Mouse (Mus musculus): ENCODE data around the gene Tmsb4x. TPM values are rescaled to one million over a fixed set of nuclear protein-coding genes. Genes with fewer than 3 reads are reported as not detected.

Gene Tmsb4x
- polyA plus RNA-seq, 1 experiment = 255 TPM

GRCm38 (mm10) chrX:167227756-167228155 is 18.6 kb upstream of the Tmsb4x start:
- TF ChIP-seq CTCF (conservative IDR thresholded peaks at IDR 0.05; ENCODE audit: insufficient read depth, insufficient read length, low read depth, low read length) (no peak), POLR2A (IDR thresholded peaks at IDR 0.05; ENCODE audit: low read depth, low read length) (no peak)
- Histone ChIP-seq H3K4me1 (ENCODE audit: control insufficient read depth, insufficient read depth, low read length) (no peaks in the 10 kb centered on the region), H3K4me3 (ENCODE audit: insufficient read depth, low read depth, low read length) (no peak overlapping the region), H3K36me3 (ENCODE audit: control insufficient read depth, insufficient read depth, low read length) (no peaks in the 10 kb centered on the region), H3K27me3 (replicated peaks; ENCODE audit: control insufficient read depth, insufficient read depth, low read length) (no peaks in the 10 kb centered on the region), H3K27ac (ENCODE audit: insufficient read depth, low read depth, low read length) (no peak overlapping the region)
- WGBS = 94% methylated on average over 6 of the region's 6 CpGs
- no peak for DNase-seq

DNA sequence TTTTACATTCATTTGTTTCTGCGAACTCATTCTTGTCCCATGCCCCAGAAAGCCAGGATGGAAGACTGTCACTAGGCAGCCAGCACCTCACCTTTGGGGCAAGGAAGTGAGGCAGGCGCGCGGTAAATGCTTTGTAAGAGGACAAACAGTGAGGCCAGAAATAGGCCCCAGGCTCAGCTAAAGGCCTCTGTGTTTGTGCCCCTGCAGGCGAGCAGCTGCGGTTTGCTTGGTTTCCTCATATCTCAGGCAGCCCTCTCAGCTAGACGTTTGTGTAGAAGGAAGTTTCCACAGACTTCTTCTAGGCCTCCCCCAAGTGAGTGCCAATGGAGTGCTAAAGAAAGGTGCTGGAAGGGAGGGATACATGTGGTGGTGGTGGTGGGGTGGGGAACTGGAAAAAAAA is 18.0 kb upstream of the Tmsb4x start:
- WGBS = 82% methylated on average over 7 of the region's 7 CpGs
- H3K27me3 ChIP-seq (replicated peaks; ENCODE audit: control insufficient read depth, insufficient read depth, low read length) = no peaks in the 10 kb centered on the region
- no peaks in the 10 kb centered on the region for H3K4me1 ChIP-seq (ENCODE audit: control insufficient read depth, insufficient read depth, low read length)
- TF ChIP-seq POLR2A (IDR thresholded peaks at IDR 0.05; ENCODE audit: low read depth, low read length) = no peak
- H3K36me3 ChIP-seq (ENCODE audit: control insufficient read depth, insufficient read depth, low read length) = no peaks in the 10 kb centered on the region
- H3K27ac ChIP-seq (ENCODE audit: insufficient read depth, low read depth, low read length) = no peak overlapping the region
- DNase-seq = peak; percentile 12
- H3K4me3 ChIP-seq (ENCODE audit: insufficient read depth, low read depth, low read length) = no peak overlapping the region

DNA sequence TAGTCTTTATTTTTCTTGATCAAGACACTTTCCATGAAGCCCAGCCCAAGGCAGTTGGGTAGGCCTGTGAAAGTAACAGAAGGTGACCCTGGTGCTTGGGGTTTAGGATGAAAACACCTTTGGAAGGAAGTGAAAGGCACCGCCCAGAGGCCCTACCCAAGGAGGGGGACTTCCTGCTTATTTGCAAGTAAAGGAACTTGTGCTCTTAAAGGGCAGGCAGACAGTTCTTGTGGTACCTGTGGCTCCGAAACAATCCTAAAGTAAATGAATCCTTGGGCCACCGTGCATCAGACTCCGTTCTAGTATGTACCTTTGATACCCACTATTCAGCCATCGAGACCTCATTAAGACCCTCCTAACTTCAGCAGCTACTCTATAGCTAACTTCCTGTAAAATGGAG is 17.5 kb upstream of the Tmsb4x start:
- 87% methylated on average over 5 of the region's 5 CpGs for WGBS
- H3K36me3 ChIP-seq (ENCODE audit: control insufficient read depth, insufficient read depth, low read length) = no peaks in the 10 kb centered on the region
- H3K4me3 ChIP-seq (ENCODE audit: insufficient read depth, low read depth, low read length) = no peak overlapping the region
- no peak for TF ChIP-seq CTCF (conservative IDR thresholded peaks at IDR 0.05; ENCODE audit: insufficient read depth, insufficient read length, low read depth, low read length)
- no peaks in the 10 kb centered on the region for H3K4me1 ChIP-seq (ENCODE audit: control insufficient read depth, insufficient read depth, low read length)
- no peak overlapping the region for H3K27ac ChIP-seq (ENCODE audit: insufficient read depth, low read depth, low read length)
- H3K27me3 ChIP-seq (replicated peaks; ENCODE audit: control insufficient read depth, insufficient read depth, low read length) = no peaks in the 10 kb centered on the region
- DNase-seq = no peak

DNA sequence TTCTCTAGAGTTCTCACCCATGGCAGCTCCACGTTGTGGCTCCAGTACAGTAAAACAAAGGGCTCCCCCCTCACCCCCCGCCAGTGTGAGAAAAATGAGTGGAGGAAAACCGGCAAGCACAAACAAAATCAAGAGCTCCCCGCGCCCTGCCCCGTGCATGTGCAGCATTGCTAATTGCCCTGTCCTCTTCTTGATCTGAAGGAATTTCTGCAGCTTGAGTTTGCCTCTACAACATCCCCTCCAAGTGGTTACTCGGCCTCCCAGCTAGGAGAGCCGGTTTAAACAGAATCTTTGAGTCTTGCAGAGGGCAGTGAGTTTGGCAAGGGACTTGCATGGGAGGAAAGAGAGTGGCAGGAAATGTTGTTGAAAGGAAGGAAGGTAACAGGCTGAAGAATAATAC is 3.6 kb upstream of the Tmsb4x start:
- 6% methylated on average over 8 of the region's 8 CpGs for WGBS
- DNase-seq = peak; percentile 51
- Histone ChIP-seq H3K4me1 (ENCODE audit: control insufficient read depth, insufficient read depth, low read length) (no peaks in the 10 kb centered on the region), H3K36me3 (ENCODE audit: control insufficient read depth, insufficient read depth, low read length) (no peaks in the 10 kb centered on the region), H3K27me3 (replicated peaks; ENCODE audit: control insufficient read depth, insufficient read depth, low read length) (no peaks in the 10 kb centered on the region), H3K4me3 (ENCODE audit: insufficient read depth, low read depth, low read length) (no peak overlapping the region), H3K27ac (ENCODE audit: insufficient read depth, low read depth, low read length) (no peak overlapping the region)
- TF ChIP-seq CTCF (conservative IDR thresholded peaks at IDR 0.05; ENCODE audit: insufficient read depth, insufficient read length, low read depth, low read length) (peak; percentile 43; the same call in 1 of the 2 replicates), POLR2A (IDR thresholded peaks at IDR 0.05; ENCODE audit: low read depth, low read length) (no peak)

- no peak overlapping the region for H3K4me3 ChIP-seq (ENCODE audit: insufficient read depth, low read depth, low read length)
- H3K27ac ChIP-seq (ENCODE audit: insufficient read depth, low read depth, low read length) = peak overlapping the region; percentile 60
- H3K36me3 ChIP-seq (ENCODE audit: control insufficient read depth, insufficient read depth, low read length) = no peaks in the 10 kb centered on the region
- no peak for TF ChIP-seq CTCF (conservative IDR thresholded peaks at IDR 0.05; ENCODE audit: insufficient read depth, insufficient read length, low read depth, low read length)
- TF ChIP-seq POLR2A (IDR thresholded peaks at IDR 0.05; ENCODE audit: low read depth, low read length) = no peak
- DNase-seq = peak; percentile 8
- no peaks in the 10 kb centered on the region for H3K27me3 ChIP-seq (replicated peaks; ENCODE audit: control insufficient read depth, insufficient read depth, low read length)
- no peaks in the 10 kb centered on the region for H3K4me1 ChIP-seq (ENCODE audit: control insufficient read depth, insufficient read depth, low read length)
- WGBS = 34% methylated on average over 9 of the region's 9 CpGs
Measured at GRCm38 (mm10) chrX:167211871-167212555, 2.9 kb upstream of the Tmsb4x start.

- peak; percentile 34 for DNase-seq
- Histone ChIP-seq H3K27me3 (replicated peaks; ENCODE audit: control insufficient read depth, insufficient read depth, low read length) (no peaks in the 10 kb centered on the region), H3K27ac (ENCODE audit: insufficient read depth, low read depth, low read length) (peak overlapping the region; percentile 86), H3K4me1 (ENCODE audit: control insufficient read depth, insufficient read depth, low read length) (no peaks in the 10 kb centered on the region), H3K4me3 (ENCODE audit: insufficient read depth, low read depth, low read length) (0 out of 2 replicates have a peak overlapping the region, but pooled peaks have one; percentile 0), H3K36me3 (ENCODE audit: control insufficient read depth, insufficient read depth, low read length) (no peaks in the 10 kb centered on the region)
- TF ChIP-seq CTCF (conservative IDR thresholded peaks at IDR 0.05; ENCODE audit: insufficient read depth, insufficient read length, low read depth, low read length) (no peak), POLR2A (IDR thresholded peaks at IDR 0.05; ENCODE audit: low read depth, low read length) (no peak)
- 34% methylated on average over 6 of the region's 6 CpGs for WGBS
Measured at GRCm38 (mm10) chrX:167210319-167210728, 1.2 kb upstream of the Tmsb4x start.

DNA sequence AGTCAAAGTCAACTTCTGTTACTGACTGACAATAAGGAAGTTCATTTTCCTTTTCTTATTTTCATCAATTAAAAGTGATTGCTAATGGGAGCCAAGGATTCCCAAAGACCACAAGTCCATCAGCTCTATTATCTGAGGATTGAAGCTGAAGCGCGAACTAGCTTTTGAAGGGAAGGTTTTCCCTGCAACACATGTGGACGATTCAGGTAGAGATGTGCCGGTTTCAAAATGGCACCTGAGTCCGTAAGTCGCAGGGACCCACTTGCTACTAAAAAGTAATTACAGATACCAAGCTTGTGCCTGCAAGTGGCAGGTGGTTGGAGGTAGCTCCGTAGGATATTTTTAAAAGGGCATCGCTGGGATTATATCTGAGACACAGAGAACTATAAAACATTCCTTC is 713 bp upstream of the Tmsb4x start:
- Histone ChIP-seq H3K36me3 (ENCODE audit: control insufficient read depth, insufficient read depth, low read length) (no peaks in the 10 kb centered on the region), H3K4me3 (ENCODE audit: insufficient read depth, low read depth, low read length) (peak overlapping the region; percentile 43), H3K27ac (ENCODE audit: insufficient read depth, low read depth, low read length) (peak overlapping the region; percentile 86), H3K4me1 (ENCODE audit: control insufficient read depth, insufficient read depth, low read length) (no peaks in the 10 kb centered on the region), H3K27me3 (replicated peaks; ENCODE audit: control insufficient read depth, insufficient read depth, low read length) (no peaks in the 10 kb centered on the region)
- 51% methylated on average over 8 of the region's 8 CpGs for WGBS
- no peak for TF ChIP-seq POLR2A (IDR thresholded peaks at IDR 0.05; ENCODE audit: low read depth, low read length)
- DNase-seq = no peak
